Mouse (Mus musculus) heart, postnatal 0 days (tissue): Measurements from ENCODE around the gene Tmem184c.

Source experiments
- CTCF ChIP-seq: IDR thresholded peaks from 2 replicates; pipeline ENCODE4 v1.5.1; 2016; ENCODE audit warnings: antibody characterized with exemption, control low read depth, low read depth
- EP300 ChIP-seq: IDR thresholded peaks from 2 replicates; pipeline ENCODE4 v1.6.1; 2016; ENCODE audit warnings: antibody characterized with exemption, low read depth

DNA sequence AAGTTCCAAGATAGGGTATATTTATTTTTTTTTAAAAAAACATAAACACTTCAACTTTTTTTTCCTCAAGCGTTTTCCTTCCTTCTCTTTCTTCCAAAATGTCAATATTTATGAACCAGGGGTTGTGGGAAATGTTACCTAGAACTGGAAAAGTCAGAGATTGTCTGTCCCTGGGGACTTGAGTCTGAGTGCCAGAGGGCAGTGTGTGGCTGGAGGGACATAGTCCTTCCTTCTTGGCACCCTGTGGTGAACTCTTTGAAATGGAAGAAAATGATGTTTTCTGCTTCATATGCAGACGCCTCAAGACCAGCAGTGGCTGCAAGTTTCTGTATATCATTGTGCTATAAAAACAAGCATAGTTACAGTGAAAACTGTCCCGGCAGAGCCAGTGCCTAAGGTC is 20.2 kb upstream of the Tmem184c start:
- TF ChIP-seq EP300 (no peak), CTCF (no peak)
